Mouse (Mus musculus): ENCODE results near the gene Gm27027. TPM values are rescaled to one million over a fixed set of nuclear protein-coding genes. Genes with fewer than 3 reads are reported as not detected.

Gm27027 gene
- polyA plus RNA-seq, 2 experiments = 0.43 TPM; not detected in 1

GRCm38 (mm10) chr2:93928866-93929265, 67.3 kb downstream of the Gm27027 start:
- ATAC-seq (ENCODE audit: low FRiP score, low read depth) (no peak), DNase-seq (ENCODE audit: low spot score) (no peak)
- Histone ChIP-seq H3K27me3 (ENCODE audit: control insufficient read depth, insufficient read depth, low read length) (no peaks in the 10 kb centered on the region), H3K9me3 (ENCODE audit: control insufficient read depth, low read length) (no peaks in the 10 kb centered on the region), H3K36me3 (ENCODE audit: control insufficient read depth, insufficient read depth, low read length) (no peaks in the 10 kb centered on the region), H3K4me2 (replicated peaks; ENCODE audit: low read depth, low read length, severe bottlenecking) (no peak overlapping the region), H3K27ac (replicated peaks; ENCODE audit: low read depth, low read length) (no peak overlapping the region), H3K9ac (ENCODE audit: low read depth, low read length, severe bottlenecking) (no peak overlapping the region), H3K4me3 (replicated peaks; ENCODE audit: low read length) (no peak overlapping the region), H3K4me1 (ENCODE audit: control insufficient read depth, insufficient read depth, low read length) (no peaks in the 10 kb centered on the region)
- no peak for TF ChIP-seq POLR2A (IDR thresholded peaks at IDR 0.05; ENCODE audit: borderline replicate concordance, extremely low read depth, insufficient read depth, insufficient read length)
- 84% methylated on average over 10 of the region's 10 CpGs for WGBS

- no peak for ATAC-seq (ENCODE audit: low FRiP score, low read depth)
- H3K36me3 ChIP-seq (ENCODE audit: control insufficient read depth, insufficient read depth, low read length) = no peaks in the 10 kb centered on the region
- 77% methylated on average over 13 of the region's 13 CpGs for WGBS
Observed at GRCm38 (mm10) chr2:93927701-93928437, 68.3 kb downstream of the Gm27027 start.

GRCm38 (mm10) chr2:93926141-93926540, 70.0 kb downstream of the Gm27027 start:
- 93% methylated on average over 8 of the region's 8 CpGs for WGBS
- no peaks in the 10 kb centered on the region for H3K9me3 ChIP-seq (ENCODE audit: control insufficient read depth, low read length)
- H3K4me2 ChIP-seq (replicated peaks; ENCODE audit: low read depth, low read length, severe bottlenecking) = no peak overlapping the region
- no peak overlapping the region for H3K27ac ChIP-seq (replicated peaks; ENCODE audit: low read depth, low read length)
- no peak for DNase-seq (ENCODE audit: low spot score)
- H3K4me1 ChIP-seq (ENCODE audit: control insufficient read depth, insufficient read depth, low read length) = no peaks in the 10 kb centered on the region
- no peak for TF ChIP-seq POLR2A (IDR thresholded peaks at IDR 0.05; ENCODE audit: borderline replicate concordance, extremely low read depth, insufficient read depth, insufficient read length)
- H3K27me3 ChIP-seq (ENCODE audit: control insufficient read depth, insufficient read depth, low read length) = no peaks in the 10 kb centered on the region
- H3K36me3 ChIP-seq (ENCODE audit: control insufficient read depth, insufficient read depth, low read length) = no peaks in the 10 kb centered on the region
- no peak overlapping the region for H3K4me3 ChIP-seq (replicated peaks; ENCODE audit: low read length)
- no peak overlapping the region for H3K9ac ChIP-seq (ENCODE audit: low read depth, low read length, severe bottlenecking)
- no peak for ATAC-seq (ENCODE audit: low FRiP score, low read depth)

More at GRCm38 (mm10) chr2:93927701-93928437, 68.3 kb downstream of the Gm27027 start:
- H3K4me3 ChIP-seq (replicated peaks; ENCODE audit: low read length) = no peak overlapping the region
- H3K4me2 ChIP-seq (replicated peaks; ENCODE audit: low read depth, low read length, severe bottlenecking) = no peak overlapping the region
- no peak for TF ChIP-seq POLR2A (IDR thresholded peaks at IDR 0.05; ENCODE audit: borderline replicate concordance, extremely low read depth, insufficient read depth, insufficient read length)
- H3K9me3 ChIP-seq (ENCODE audit: control insufficient read depth, low read length) = no peaks in the 10 kb centered on the region
- H3K9ac ChIP-seq (ENCODE audit: low read depth, low read length, severe bottlenecking) = no peak overlapping the region
- no peaks in the 10 kb centered on the region for H3K27me3 ChIP-seq (ENCODE audit: control insufficient read depth, insufficient read depth, low read length)
- no peaks in the 10 kb centered on the region for H3K4me1 ChIP-seq (ENCODE audit: control insufficient read depth, insufficient read depth, low read length)
- DNase-seq (ENCODE audit: low spot score) = no peak
- H3K27ac ChIP-seq (replicated peaks; ENCODE audit: low read depth, low read length) = no peak overlapping the region

DNA sequence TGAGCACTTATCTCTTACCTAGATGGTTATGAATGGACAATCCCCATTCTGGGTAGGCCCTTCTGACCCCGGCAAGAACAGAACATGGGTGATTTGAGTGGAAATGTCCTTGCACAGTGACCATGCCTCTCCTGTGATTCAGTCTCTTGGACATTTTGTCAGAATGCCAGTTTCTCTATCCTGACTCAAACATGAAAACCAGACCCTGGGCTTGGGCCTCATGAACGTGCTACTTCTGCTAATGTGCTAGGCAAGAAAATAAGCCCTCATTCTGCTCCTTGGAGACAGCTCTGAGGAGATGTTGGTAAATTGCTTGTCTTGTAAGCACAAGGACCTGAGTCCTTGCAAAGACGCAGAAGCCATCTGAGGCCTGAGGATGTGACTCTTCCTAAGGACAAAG, 77.1 kb downstream of the Gm27027 start:
- Histone ChIP-seq H3K4me1 (ENCODE audit: control insufficient read depth, insufficient read depth, low read length) (no peaks in the 10 kb centered on the region), H3K36me3 (ENCODE audit: control insufficient read depth, insufficient read depth, low read length) (no peaks in the 10 kb centered on the region), H3K9me3 (ENCODE audit: control insufficient read depth, low read length) (no peaks in the 10 kb centered on the region), H3K9ac (ENCODE audit: low read depth, low read length, severe bottlenecking) (no peak overlapping the region), H3K4me3 (replicated peaks; ENCODE audit: low read length) (no peak overlapping the region), H3K27me3 (ENCODE audit: control insufficient read depth, insufficient read depth, low read length) (no peaks in the 10 kb centered on the region), H3K27ac (replicated peaks; ENCODE audit: low read depth, low read length) (no peak overlapping the region), H3K4me2 (replicated peaks; ENCODE audit: low read depth, low read length, severe bottlenecking) (no peak overlapping the region)
- DNase-seq (ENCODE audit: low spot score) = no peak
- TF ChIP-seq POLR2A (IDR thresholded peaks at IDR 0.05; ENCODE audit: borderline replicate concordance, extremely low read depth, insufficient read depth, insufficient read length) = no peak
- ATAC-seq (ENCODE audit: low FRiP score, low read depth) = no peak
- 79% methylated on average over 3 of the region's 3 CpGs for WGBS

GRCm38 (mm10) chr2:93913552-93913951, 82.6 kb downstream of the Gm27027 start:
- Histone ChIP-seq H3K36me3 (ENCODE audit: control insufficient read depth, insufficient read depth, low read length) (no peaks in the 10 kb centered on the region), H3K4me3 (replicated peaks; ENCODE audit: low read length) (no peak overlapping the region), H3K9ac (ENCODE audit: low read depth, low read length, severe bottlenecking) (no peak overlapping the region), H3K4me2 (replicated peaks; ENCODE audit: low read depth, low read length, severe bottlenecking) (no peak overlapping the region), H3K27me3 (ENCODE audit: control insufficient read depth, insufficient read depth, low read length) (no peaks in the 10 kb centered on the region), H3K4me1 (ENCODE audit: control insufficient read depth, insufficient read depth, low read length) (no peaks in the 10 kb centered on the region), H3K27ac (replicated peaks; ENCODE audit: low read depth, low read length) (no peak overlapping the region), H3K9me3 (ENCODE audit: control insufficient read depth, low read length) (no peaks in the 10 kb centered on the region)
- 91% methylated on average over 2 of the region's 2 CpGs for WGBS
- TF ChIP-seq POLR2A (IDR thresholded peaks at IDR 0.05; ENCODE audit: borderline replicate concordance, extremely low read depth, insufficient read depth, insufficient read length) = no peak
- DNase-seq (ENCODE audit: low spot score) (no peak), ATAC-seq (ENCODE audit: low FRiP score, low read depth) (no peak)
